Mouse (Mus musculus): ENCODE measurements at regions not wholly inside any gene's neighbourhood (a gene's known extent, or its start where the extent isn't known, plus 50 kb on each side); places are given as distances from the start of the nearest gene placed in this dataset.

DNA sequence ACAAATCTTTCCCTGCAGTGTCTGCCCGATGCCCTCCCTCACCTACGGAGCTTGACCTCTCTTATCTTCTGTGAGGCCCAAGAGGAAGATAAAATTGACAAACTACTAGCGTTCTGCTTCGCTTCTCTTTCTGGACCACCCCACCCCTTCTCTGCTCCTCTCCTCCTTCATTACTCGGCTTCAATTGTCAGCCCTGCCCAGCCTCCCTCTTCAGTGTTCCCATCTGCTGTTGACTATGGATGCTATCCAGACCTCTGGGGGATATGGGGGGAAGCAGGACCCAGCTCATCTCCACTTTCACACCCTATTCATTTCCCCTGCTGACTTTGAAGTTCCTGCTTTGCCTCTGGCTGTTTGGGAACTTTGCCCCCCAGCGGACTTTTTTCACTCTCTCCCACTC lies 214.5 kb downstream of the Dact1 start:
- TF ChIP-seq GATA1 (IDR thresholded peaks at IDR 0.05; ENCODE audit: borderline replicate concordance, low read length) (no peak), FLI1 (IDR thresholded peaks at IDR 0.05; ENCODE audit: low read length) (no peak)
